Mouse (Mus musculus) thymus, postnatal 10 days (tissue): Measurements from ENCODE around the gene Fcgr4.

Experiments used
- DNase-seq, 2 experiments: peaks; one replicate each; pipeline ENCODE4 v3.0.0; 2021; ENCODE audit warnings: low spot score in 2 of 2

Gene Fcgr4

DNA sequence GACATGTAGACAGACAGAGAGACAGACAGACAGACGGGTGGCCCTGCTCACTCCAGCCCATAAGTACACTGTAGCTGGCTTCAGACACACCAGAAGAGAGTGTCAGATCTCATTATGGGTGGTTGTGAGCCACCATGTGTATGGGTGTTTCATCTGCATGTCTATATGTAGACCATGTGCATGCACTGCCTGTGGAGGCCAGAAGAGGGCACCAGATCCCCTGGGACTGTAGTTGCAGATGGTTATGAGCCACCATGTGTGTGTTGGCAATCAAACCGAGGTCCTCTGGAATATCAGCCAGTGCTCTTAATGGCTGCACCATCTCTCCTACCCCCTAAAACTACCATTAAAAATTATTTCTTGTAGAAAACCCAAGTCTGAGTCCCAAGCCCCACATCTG, 11.8 kb upstream of the Fcgr4 start:
- peak in 1 of 2 experiments; percentile 8 for DNase-seq

DNA sequence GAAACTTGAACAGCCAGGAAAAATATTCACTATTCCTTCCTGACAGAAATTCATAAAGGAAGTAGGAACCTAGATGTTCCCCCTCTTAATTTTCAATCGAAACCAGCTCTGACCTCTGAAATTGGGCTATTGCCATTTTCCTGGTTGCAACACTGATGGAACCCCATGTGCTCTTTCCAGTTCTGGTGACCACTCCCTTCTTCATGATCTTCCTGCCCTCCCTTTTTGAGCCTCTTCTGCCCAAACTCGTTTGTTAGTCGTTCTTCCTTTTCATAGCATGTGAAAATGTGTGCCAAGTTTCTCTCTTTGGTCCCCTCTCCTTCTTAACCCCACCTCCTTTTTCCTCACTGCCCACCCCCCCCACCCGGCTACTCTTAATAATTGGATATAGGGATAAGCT, 7.0 kb upstream of the Fcgr4 start:
- no peak for DNase-seq

DNA sequence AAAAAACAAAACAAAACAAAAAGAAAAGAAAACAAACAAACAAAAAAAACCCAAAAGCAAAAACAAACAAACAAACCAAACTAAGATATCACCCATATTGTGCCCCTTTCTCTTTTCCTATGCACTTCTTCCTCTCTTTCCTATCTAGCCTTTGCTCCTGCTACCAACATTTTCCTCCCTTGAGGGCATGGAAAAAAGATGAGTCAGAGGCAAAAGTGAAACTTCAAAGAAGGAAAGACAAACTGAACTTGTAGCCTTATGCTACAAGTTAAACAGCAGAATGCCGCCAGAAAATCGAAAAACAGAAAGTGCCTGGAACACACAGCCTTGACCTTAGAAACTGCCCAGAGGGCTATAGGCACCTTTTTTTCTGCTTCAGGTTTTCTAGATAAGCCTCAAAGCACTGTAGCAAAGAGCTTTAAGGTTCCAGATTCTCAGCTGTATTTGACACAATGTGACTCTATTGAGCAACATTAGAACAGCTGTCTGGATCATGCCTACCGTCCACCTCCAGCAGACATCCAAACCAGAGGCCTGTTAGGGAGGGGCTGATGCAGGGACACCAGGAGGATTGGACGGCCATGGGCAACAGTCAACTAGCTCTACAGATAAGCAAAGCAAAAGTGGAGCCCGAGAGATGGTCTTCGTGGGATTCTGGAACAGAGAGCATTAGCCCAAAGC, 1.9 kb upstream of the Fcgr4 start:
- no peak for DNase-seq

DNA sequence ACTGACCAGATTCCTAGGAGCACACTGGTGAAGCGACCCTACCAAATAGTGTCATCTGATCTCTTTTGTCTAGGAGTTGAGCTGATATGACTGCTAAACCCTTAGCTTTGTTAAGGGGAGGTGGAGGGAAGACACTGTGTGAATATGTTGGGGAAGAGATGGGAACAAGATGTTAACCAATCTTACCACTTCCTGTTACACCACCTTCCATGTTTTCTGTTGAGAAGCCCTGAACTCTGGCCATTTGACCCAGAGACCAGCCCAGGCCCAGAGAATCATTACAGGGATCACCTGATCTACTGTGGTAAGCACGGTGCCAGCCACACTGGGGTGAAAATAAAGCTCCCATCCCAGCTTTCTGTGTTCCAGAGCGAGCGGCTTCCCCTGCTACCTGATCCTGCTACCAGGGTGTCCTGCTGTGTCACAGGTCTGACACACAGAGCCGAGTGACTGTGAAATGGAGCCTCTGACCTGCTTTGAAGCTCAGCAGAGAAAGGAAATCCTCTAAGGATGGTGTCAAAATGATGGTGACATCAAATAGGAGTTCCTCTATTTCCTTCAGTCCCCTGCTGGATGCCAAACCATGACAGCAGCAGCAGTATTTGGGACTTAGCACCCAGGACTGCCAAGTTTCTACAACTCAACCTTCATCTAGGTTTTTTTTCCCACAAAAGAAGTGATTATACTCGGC, 1.1 kb upstream of the Fcgr4 start:
- DNase-seq = no peak

DNA sequence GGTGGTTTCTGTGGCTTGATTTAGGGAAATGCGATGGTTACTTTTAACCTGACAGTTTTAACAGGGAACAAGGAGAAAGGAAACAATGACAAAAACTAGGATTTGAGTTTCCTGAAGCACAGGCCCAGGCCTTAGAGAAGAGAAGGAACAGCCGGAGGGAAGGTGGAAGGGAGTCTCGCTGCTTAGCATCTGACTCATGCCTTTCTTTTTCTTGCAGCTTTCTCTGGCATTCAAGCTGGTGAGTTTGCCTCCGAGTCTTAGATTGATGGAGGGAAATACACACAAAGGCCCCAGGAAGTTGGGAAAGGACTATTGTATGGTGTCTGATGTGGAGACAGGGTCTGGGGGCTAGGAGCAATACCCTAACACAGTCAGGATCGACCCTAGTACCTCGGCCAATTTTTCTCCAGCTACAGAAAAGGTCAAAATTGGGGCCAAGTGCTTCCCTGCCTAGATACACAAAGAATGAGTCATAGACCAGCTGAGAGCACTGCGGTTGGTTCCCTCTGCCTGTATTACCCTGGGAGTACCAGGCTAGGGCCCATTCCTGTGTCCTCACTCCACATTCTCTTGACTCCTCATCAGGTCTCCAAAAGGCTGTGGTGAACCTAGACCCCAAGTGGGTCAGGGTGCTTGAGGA, 711 bp downstream of the Fcgr4 start:
- DNase-seq = no peak

DNA sequence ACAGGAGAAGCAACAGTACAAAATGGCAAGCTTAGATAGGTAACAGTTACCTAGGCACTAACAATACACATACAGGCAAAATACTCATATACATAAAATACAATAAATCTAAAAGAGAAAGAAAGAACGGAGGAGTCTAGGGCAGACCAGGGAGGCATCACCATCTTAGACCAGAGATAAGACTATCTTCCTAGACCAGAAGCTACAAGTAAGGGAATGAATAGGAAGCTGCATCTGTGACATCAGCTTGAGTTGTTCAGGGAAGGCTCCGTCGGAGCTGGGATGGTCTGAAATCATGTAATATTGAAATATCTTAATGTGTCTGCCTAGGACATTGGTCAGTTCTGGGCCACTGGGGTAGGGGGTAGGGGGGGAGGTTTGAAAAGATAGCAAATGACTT, 13.0 kb downstream of the Fcgr4 start:
- no peak for DNase-seq

DNA sequence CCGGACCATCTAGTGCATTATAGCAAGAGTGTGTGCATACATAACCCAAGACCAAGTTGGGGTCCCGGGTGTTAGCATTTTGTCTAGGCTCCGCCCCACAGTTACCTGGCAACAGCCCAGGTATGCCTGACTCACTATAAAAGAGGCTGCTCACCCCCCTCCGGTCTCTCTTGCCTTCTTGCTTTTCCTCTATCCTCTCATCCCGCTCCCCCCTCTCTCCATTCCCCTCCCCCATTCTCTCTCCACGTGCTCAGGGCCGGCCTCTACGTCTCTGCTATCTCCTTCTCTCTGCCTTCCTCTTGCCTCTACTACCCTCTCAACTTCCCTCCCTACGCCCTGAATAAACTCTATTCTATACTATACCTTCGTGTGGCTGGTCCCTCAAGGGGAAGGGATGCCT, 14.0 kb downstream of the Fcgr4 start:
- DNase-seq = no peak

DNA sequence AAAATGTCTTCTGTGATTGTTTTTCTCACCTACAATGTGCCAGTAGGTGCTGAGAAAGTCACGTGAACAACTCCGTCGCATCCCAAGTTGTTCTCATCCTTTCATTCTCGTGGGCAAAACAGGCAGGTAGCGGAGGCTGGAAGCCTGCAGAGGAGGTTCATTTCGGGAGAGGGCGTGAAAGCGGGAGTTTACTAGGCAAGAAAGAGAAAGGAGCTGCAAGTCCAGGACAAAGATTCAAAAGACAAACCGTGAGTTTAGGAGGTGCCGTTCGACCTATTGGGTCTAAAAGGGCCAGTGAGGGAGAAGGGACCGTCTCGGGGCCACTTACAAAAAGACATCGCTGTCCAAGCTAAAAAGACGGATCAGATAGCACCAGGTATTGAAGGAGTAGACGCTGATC, 14.5 kb downstream of the Fcgr4 start:
- DNase-seq = no peak

DNA sequence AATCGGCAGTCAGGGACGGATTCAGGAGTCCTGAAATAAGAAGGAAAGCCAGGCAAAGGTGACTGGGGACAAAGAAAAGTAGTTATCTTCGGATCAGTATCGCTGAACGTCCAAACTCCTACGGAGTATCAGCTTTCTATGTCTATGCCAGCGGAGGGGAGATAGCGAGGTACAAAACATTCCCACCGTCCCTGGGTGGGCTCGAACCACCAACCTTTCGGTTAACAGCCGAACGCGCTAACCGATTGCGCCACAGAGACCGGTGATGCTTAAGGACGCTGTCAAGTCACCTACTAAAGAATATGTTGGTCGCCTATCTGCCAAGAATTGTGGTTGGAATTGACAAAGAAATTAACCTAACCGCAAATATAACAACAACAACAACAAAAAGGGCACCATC, 15.0 kb downstream of the Fcgr4 start:
- DNase-seq = peak; percentile 78 to 89

DNA sequence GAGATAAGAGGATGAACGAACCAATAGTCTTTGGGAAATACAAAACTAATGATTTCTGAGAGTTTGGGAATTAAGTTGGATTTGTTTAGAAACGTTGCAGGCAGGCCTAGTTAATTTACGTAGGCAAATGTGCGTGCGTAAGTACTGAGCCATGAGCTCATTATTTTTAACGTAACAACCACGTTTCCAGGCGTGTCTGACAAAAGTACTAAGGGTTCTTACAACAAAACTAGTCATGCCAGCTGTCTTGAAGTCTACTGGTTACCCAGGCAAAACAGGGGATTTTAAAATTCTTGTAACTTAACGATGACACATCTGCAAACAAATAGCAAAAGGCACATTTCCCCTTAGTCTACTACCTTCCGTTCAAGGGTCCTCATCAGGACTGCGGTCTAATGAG, 15.5 kb downstream of the Fcgr4 start:
- no peak for DNase-seq

DNA sequence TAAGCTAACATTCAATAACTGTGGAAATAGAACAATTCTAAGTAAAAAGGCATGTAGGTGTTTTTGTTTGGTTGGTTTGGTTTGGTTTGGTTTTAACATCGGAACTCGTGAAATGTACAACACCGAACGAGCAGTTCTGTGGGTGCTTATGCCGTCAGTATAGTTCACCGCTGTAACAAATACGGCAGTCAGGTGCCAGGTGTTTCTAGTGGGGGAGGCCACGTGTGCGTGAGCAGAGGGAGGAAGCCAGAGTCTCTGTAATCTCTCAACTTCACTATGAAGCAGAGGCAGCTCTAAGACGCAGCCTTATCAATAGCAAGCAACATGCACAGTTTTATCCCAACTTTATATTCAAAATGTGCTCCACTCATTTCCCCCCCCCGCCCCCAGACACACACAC, 16.9 kb downstream of the Fcgr4 start:
- no peak for DNase-seq

DNA sequence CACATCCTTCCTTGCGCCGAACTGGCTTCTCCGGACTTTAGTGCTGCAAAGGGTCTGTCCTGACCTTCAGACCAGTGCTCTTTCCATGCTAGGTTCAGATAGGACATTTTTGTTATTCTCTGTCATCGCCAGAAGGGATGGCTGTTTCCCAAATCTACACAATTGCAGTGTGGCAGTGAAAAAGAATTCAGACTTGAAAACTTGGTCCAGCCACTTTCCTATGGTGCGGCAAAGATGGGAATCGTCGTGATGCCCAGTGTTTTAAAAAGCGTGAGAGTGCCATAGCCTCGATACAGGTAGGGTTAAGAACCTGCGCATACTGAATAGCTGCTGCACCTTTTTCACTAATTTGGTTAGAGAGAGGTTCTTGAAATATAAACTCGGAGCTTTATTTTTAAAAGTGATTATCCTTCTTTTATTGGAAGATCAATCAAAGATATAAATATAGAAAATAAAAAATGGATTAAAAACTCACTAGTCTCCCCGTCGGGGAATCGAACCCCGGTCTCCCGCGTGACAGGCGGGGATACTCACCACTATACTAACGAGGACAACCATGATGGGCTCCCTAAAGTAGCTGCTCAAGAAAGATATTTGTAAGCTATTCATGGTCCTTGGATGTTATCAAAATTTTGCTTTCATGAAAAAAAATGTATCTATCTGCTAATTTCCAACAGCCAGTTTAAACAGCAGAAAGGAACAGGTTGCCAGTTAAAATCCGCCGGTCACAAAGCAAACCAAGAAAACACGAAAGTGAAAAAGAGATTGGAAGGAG, 18.0 kb downstream of the Fcgr4 start:
- DNase-seq = peak; percentile 48 to 69

DNA sequence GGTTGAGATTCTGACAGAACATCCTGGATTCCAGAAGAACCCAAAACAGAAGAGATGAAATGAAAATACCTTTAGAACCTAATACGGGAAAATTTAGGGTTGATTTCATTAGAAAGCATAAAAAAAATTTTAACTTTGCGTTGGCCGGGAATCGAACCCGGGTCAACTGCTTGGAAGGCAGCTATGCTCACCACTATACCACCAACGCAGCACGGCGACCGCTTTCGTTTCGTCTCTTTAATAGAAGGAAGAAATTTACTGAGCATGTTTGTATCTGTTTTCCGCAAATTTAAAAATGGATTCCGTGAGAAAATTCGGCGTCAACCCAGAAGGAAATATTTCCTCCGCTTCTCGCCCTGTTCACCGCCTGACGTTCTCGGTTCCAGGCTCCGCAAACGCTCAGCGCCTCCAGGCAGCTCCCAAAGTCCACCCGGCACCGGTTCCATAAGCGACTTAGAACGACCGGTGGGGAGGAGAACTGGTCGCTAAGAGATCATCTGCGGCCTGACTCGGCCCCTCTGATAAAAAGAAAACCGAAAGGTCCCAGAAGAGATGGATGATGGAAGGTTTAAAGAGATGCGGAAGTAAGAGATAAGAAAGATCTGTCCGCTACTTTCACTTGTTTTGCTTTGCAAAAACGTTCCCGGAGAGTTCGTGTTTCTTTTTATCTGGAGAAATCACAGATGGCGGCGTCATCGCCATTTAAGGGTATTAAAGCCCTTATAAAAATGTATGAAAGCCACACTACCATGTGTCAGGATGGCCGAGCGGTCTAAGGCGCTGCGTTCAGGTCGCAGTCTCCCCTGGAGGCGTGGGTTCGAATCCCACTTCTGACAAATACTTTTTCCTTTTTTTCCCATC, 19.4 kb downstream of the Fcgr4 start:
- peak; percentile 67 to 75 for DNase-seq

DNA sequence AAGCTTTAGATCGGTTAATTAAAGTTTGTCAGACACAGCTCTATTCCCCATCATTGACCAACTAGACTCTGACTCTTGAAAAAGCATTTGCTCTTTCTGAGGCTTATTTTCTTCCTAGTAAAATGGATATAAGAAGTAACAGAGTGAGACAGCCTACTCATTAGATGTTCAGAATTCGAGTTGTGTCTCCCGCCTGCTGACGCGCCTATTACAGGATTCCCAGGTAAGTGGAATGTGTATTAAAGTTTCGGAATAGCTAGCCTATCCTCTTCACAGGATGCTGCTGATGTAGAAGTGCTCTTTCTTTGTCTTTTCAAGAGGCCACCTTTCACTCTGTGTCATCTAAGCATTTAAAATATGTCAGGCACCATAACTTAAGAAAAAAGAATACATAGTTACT, 20.4 kb downstream of the Fcgr4 start:
- no peak for DNase-seq

DNA sequence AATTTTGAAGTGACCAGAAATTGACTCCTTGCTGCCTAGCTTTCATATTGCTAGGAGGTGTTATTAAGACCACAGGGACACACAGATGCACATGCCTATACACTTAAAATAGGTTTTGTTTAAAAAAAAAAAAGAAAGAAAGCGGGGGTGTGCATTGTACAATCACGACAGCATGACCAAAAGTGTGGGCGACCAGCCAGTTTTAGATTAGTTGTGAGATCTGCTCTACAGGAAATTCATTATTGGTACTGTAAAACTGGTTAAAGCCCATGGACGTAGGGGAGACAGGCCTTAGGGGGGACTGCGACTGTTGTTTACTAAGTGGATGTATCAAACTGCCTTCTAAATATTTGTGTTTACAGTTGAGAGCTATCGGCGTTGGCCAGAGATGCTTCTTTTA, 21.2 kb downstream of the Fcgr4 start:
- DNase-seq = no peak

DNA sequence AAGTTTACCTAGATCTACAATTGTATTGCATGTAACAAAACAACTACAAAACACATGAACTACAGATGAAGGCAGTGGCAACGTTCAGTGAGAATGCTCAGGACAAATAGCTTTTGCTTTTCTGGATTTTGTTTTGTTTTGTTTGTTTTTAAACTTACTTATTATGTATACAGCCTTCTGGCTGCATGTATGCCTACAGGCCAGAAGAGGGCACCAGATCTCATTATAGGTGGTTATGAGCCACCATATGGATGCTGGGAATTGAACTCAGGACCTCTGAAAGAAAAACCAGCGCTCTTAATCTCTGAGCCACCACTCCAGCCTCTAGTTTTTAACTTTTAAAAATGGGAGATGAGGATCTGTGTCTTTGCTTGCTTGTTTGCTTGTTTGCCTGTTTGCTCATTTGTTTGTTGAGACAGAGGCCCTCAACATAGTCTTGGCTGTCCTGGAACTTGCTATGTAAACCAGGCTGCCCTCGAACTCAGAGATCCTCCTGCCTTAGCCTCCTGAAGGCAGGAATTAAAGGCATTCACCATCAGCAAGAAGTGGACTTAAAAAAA, 25.0 kb downstream of the Fcgr4 start:
- DNase-seq = no peak

DNA sequence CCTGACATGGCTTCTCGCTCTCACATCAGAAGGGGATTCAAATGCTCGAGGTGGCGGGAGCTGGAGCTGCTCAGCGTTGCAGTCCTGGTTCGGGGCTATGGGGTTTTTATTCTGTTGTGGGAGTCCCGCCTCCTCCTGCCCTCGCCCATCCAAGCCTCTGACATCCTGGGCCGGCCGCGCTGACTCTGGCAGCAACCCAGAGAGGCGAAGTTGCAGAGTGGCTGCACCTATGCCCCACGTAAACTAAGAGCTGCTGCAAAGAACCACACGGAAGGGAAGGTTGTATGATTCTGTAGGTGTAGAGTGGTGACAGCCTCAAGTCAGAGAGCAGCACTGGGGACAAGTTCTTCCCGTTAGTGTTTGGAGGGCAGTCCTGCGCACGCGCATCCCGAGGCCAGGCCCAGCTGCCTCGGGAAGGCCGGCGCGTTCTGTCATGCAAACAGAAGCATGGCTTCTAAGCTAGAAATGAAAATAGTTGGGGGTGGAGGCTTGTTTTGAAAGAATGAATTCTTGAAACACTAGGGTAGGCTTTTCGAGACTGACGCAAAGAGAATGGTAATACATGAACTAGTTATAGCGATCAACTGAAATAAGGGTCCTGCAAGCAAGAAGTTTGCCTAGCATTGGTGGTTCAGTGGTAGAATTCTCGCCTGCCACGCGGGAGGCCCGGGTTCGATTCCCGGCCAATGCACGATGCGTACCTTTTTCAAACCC, 25.8 kb downstream of the Fcgr4 start:
- peak; percentile 75 to 84 for DNase-seq

DNA sequence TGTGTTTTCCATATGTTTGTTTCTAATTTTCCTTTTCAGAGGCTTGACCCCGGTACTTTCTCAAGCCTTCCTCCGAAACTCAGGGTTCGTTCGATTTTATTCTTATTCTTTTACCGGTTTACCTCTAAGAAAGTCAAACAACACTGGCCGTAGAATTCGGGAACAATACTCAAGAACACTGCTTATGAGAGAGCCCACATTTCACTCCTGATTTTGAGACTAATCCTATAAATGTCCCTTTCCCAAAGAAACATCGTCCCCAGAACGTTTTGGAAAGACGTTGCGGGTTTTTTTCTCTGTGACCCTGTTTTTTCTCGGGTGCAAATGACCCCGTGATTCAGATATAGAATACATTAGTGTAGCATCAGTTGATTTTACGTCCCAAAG, 26.4 kb downstream of the Fcgr4 start:
- DNase-seq = no peak

DNA sequence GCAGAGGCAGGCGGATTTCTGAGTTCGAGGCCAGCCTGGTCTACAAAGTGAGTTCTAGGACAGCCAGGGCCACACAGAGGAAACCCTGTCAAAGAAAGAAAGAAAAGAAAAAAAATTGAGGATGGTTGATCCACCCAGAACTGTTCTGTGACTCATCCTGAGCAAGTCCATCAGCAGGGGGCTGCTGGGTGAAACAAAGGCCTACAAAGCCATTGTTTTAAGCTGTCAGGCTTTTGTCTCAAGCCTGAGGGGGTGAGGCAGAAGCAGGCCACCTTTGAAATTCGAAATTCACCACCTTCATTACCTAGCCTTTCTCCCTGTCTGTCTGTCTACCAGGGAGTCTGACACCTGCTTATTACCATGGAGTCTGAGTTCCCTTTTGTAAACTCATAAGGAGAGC, 27.8 kb downstream of the Fcgr4 start:
- no peak for DNase-seq

DNA sequence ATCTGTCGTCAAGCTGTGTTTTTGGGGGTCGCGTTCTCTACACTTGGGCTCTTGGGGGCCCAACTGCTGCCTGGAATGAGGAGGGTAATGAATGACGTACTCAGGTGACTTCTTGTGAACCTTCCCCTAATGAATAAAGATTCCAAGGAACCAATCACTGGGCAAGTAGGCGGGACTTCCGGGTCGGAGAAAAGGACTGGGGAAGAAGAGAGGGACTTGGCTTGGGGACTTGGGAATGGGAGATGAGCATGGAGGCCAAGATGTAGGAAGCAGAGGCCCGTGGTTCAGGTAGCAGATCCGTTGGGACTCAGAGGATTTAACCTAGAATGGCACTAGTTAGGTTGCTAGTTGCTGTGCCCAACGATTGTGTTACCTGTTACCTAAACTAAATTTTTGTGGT, 30.5 kb downstream of the Fcgr4 start:
- no peak for DNase-seq

DNA sequence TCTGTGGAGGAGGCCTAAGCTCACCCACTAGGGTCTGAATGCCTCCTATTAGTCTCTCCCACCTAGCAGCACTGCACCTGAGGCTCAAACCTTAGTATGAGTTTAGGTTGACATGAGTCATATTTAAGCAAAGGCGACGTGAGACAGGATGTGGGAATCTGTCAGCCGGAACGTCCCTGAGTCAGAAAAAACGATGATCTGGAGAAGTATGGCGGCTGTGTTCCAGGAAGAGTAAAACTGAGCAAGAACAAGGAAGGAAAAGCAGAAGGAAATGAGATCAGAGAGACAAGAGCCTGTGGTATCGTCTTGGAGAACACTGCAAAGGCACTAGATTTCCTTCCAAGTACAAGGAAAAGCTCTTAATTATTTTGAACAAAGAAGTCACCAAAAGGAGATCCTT, 32.1 kb downstream of the Fcgr4 start:
- DNase-seq = no peak
